Mouse (Mus musculus) testis, adult 2 months (tissue): ENCODE data around the gene Tmem143.

Source experiments
- CTCF ChIP-seq: fragments of 200-500 bp; IDR thresholded peaks from 2 replicates; pipeline ENCODE4 v1.5.1; 2012; ENCODE audit warnings: low read depth, mild to moderate bottlenecking, inconsistent platforms, low read length, moderate library complexity; ENCODE audit not compliant: control insufficient read depth, insufficient read depth, insufficient replicate concordance
- POLR2A ChIP-seq: fragments of 200-500 bp; IDR thresholded peaks from 2 replicates; pipeline ENCODE4 v1.6.1; 2012; ENCODE audit warnings: low read depth, mild to moderate bottlenecking, inconsistent platforms, low read length, moderate library complexity; ENCODE audit not compliant: control insufficient read depth

DNA sequence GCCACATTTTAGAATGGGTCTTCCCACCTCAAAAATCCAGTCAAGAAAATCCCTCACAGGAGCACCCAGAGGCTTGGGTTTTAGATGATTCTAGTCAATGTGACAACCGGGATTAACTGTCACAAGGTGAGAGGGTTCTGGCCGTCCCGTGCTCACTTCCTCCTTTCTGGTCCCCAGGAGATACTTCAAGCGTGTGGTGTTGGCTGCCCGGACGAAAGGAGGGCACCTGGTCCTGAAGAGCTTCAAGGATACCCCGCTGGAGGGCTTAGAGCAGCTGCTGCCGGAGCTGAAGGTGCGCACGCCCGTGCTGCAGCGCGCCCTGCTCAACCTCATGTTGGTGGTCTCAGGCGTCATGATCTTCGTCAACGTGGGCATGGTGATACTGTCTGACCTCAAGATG, 12.4 kb downstream of the Tmem143 start:
- TF ChIP-seq POLR2A (no peak), CTCF (no peak)
